28 mouse cellular contexts compared by ENCODE assay signal in genomic region chr2:74685059-74685603, GRCm38 (mm10). TPM values are rescaled to one million over a fixed set of nuclear protein-coding genes. Genes with fewer than 3 reads are reported as not detected.
A peak's percentile ranks its signal among the peaks of the same experiment; 100 is the strongest.
DNase-seq lines count a peak whose midpoint lies in the region; ATAC-seq and TF ChIP-seq lines count a peak whose summit lies in the region.
"Had no signal": no experiment of that assay in that cellular context is flagged by ENCODE, and none has a peak within 500 bp of the region (broad histone marks: within the 10 kb centered on the region; RNA-seq: fewer than 3 reads in every experiment).

No protein-coding gene starts in this region.

- no peak overlapping the region for H3K4me2 ChIP-seq in forebrain, embryonic 11.5 days (ENCODE audit: low read depth, low read length, severe bottlenecking)
- no peak overlapping the region for H3K4me2 ChIP-seq in forebrain, embryonic 14.5 days (ENCODE audit: low read length)
- peak overlapping the region; percentile 61 for H3K4me2 ChIP-seq in kidney, embryonic 16.5 days (replicated peaks; ENCODE audit: low read depth, low read length)
- peak overlapping the region; percentile 65 for H3K4me2 ChIP-seq in limb, embryonic 15.5 days
- H3K4me2 ChIP-seq in stomach, postnatal 0 days (replicated peaks; ENCODE audit: low read depth) = no peak overlapping the region
- H3K4me2 ChIP-seq: forebrain, embryonic 15.5 days; hindbrain, embryonic 12.5 days; lung, embryonic 15.5 days; midbrain, embryonic 12.5 days had no signal

- peak; percentile 37 for DNase-seq in forebrain, embryonic 11.5 days (ENCODE audit: low spot score)
- DNase-seq in forebrain, embryonic 14.5 days (ENCODE audit: low spot score) = no peak
- DNase-seq in kidney, postnatal 36 days = no peak
- peak; percentile 4 for DNase-seq in stomach, postnatal 0 days (ENCODE audit: low spot score)
- DNase-seq in gastrocnemius, postnatal 25 days = no peak
- no peak for DNase-seq in spleen, adult 12 weeks (ENCODE audit: low spot score)
- DNase-seq: adrenal gland, adult 8-10 months; cerebellum, adult 8-10 months; gastrocnemius, postnatal 14 days; kidney, postnatal 10 days; lung, postnatal 4 days; spleen, adult 18-20 months had no signal

- H3K27me3 ChIP-seq in forebrain, embryonic 11.5 days (ENCODE audit: control insufficient read depth, insufficient read depth, low read length) = peaks cover 96% of the 10 kb centered on the region
- peaks cover 94% of the 10 kb centered on the region for H3K27me3 ChIP-seq in forebrain, embryonic 14.5 days (replicated peaks; ENCODE audit: control insufficient read depth, insufficient read depth, low read length)
- H3K27me3 ChIP-seq in kidney, embryonic 16.5 days (ENCODE audit: insufficient read depth, low read length) = peaks cover 9% of the 10 kb centered on the region
- peaks cover 78% of the 10 kb centered on the region for H3K27me3 ChIP-seq in limb, embryonic 15.5 days
- H3K27me3 ChIP-seq in stomach, postnatal 0 days (ENCODE audit: control insufficient read depth, insufficient read depth, low read length) = peaks cover 51% of the 10 kb centered on the region

- H3K9ac ChIP-seq in forebrain, embryonic 11.5 days (ENCODE audit: low read length) = no peak overlapping the region
- H3K9ac ChIP-seq in forebrain, embryonic 14.5 days (ENCODE audit: low read length) = no peak overlapping the region
- H3K9ac ChIP-seq in kidney, embryonic 16.5 days (replicated peaks; ENCODE audit: low read length) = peak overlapping the region; percentile 55
- no peak overlapping the region for H3K9ac ChIP-seq in limb, embryonic 15.5 days
- H3K9ac ChIP-seq in stomach, postnatal 0 days (ENCODE audit: low read length) = no peak overlapping the region
- H3K9ac ChIP-seq: forebrain, embryonic 15.5 days; hindbrain, embryonic 12.5 days; liver, embryonic 14.5 days; lung, embryonic 15.5 days; midbrain, embryonic 12.5 days had no signal

- no peak overlapping the region for H3K4me3 ChIP-seq in forebrain, embryonic 11.5 days (ENCODE audit: low read depth, low read length)
- no peak overlapping the region for H3K4me3 ChIP-seq in forebrain, embryonic 14.5 days (ENCODE audit: low read depth, low read length)
- H3K4me3 ChIP-seq in kidney, embryonic 16.5 days (ENCODE audit: low read length) = peak overlapping the region; percentile 63
- H3K4me3 ChIP-seq in limb, embryonic 15.5 days = peak overlapping the region; percentile 60
- H3K4me3 ChIP-seq in stomach, postnatal 0 days (ENCODE audit: low read depth, low read length) = no peak overlapping the region
- H3K4me3 ChIP-seq: erythroblast, embryonic 14.5 days; forebrain, embryonic 15.5 days; hindbrain, embryonic 12.5 days; lung, embryonic 15.5 days; midbrain, embryonic 12.5 days had no signal

- H3K27ac ChIP-seq in forebrain, embryonic 11.5 days (ENCODE audit: low read depth, low read length) = no peak overlapping the region
- no peak overlapping the region for H3K27ac ChIP-seq in forebrain, embryonic 14.5 days (ENCODE audit: low read depth, low read length)
- peak overlapping the region; percentile 41 for H3K27ac ChIP-seq in kidney, embryonic 16.5 days (ENCODE audit: low read length)
- no peak overlapping the region; the same call in 1 of the 2 replicates for H3K27ac ChIP-seq in limb, embryonic 15.5 days
- H3K27ac ChIP-seq in stomach, postnatal 0 days (replicated peaks) = no peak overlapping the region
- H3K27ac ChIP-seq: forebrain, embryonic 15.5 days; hindbrain, embryonic 12.5 days; liver, embryonic 14.5 days; lung, embryonic 15.5 days; midbrain, embryonic 12.5 days had no signal

- no peak for TF ChIP-seq EP300 in stomach, postnatal 0 days (optimal IDR thresholded peaks at IDR 0.05)

- TF ChIP-seq CTCF in stomach, postnatal 0 days (IDR thresholded peaks at IDR 0.05; ENCODE audit: low read depth) = no peak

- 12% methylated on average over 4 of the region's 4 CpGs for WGBS in forebrain, embryonic 11.5 days
- 10% methylated on average over 4 of the region's 4 CpGs for WGBS in forebrain, embryonic 14.5 days
- 19% methylated on average over 4 of the region's 4 CpGs for WGBS in kidney, embryonic 16.5 days
- 32% methylated on average over 4 of the region's 4 CpGs for WGBS in limb, embryonic 15.5 days
- 10% methylated on average over 4 of the region's 4 CpGs for WGBS in stomach, postnatal 0 days

- no peak for ATAC-seq in forebrain, embryonic 11.5 days (replicated peaks; ENCODE audit: low FRiP score)
- no peak for ATAC-seq in forebrain, embryonic 14.5 days
- ATAC-seq in kidney, embryonic 16.5 days (ENCODE audit: low FRiP score, low TSS enrichment) = no peak
- ATAC-seq in limb, embryonic 15.5 days (ENCODE audit: insufficient number of reproducible peaks, low FRiP score, low TSS enrichment, low read depth) = no peak
- ATAC-seq in stomach, postnatal 0 days (ENCODE audit: low FRiP score, low TSS enrichment) = no peak
- ATAC-seq: forebrain, embryonic 15.5 days; inflammation-experienced regulatory T-cells, adult 6 months; Patski had no signal

- H3K36me3 ChIP-seq in forebrain, embryonic 11.5 days (ENCODE audit: control insufficient read depth, insufficient read depth, low read length) = no peaks in the 10 kb centered on the region
- no peaks in the 10 kb centered on the region for H3K36me3 ChIP-seq in forebrain, embryonic 14.5 days (ENCODE audit: control insufficient read depth, insufficient read depth, low read length)
- no peaks in the 10 kb centered on the region for H3K36me3 ChIP-seq in kidney, embryonic 16.5 days (ENCODE audit: insufficient read depth, low read length)
- no peaks in the 10 kb centered on the region for H3K36me3 ChIP-seq in limb, embryonic 15.5 days
- H3K36me3 ChIP-seq in stomach, postnatal 0 days (ENCODE audit: control insufficient read depth, insufficient read depth, low read length) = no peaks in the 10 kb centered on the region
- H3K36me3 ChIP-seq: forebrain, embryonic 15.5 days; hindbrain, embryonic 12.5 days; lung, embryonic 15.5 days; midbrain, embryonic 12.5 days had no signal

- H3K4me1 ChIP-seq in forebrain, embryonic 11.5 days (replicated peaks; ENCODE audit: control insufficient read depth, insufficient read depth, low read length) = peaks cover 5% of the 10 kb centered on the region; the same call in 1 of the 2 replicates
- no peaks in the 10 kb centered on the region for H3K4me1 ChIP-seq in forebrain, embryonic 14.5 days (ENCODE audit: control insufficient read depth, insufficient read depth, low read length)
- H3K4me1 ChIP-seq in kidney, embryonic 16.5 days (ENCODE audit: insufficient read depth, low read length) = 0 out of 2 replicates have a peak, but pooled peaks cover 3% of the 10 kb centered on the region
- peaks cover 21% of the 10 kb centered on the region for H3K4me1 ChIP-seq in limb, embryonic 15.5 days
- H3K4me1 ChIP-seq in stomach, postnatal 0 days (replicated peaks; ENCODE audit: control insufficient read depth, insufficient read depth) = no peaks in the 10 kb centered on the region

- H3K9me3 ChIP-seq in forebrain, embryonic 11.5 days (ENCODE audit: control insufficient read depth, low read length) = no peaks in the 10 kb centered on the region
- no peaks in the 10 kb centered on the region for H3K9me3 ChIP-seq in forebrain, embryonic 14.5 days (replicated peaks; ENCODE audit: control insufficient read depth, low read length)
- H3K9me3 ChIP-seq in kidney, embryonic 16.5 days (ENCODE audit: low read length) = no peaks in the 10 kb centered on the region
- H3K9me3 ChIP-seq in limb, embryonic 15.5 days = no peaks in the 10 kb centered on the region
- H3K9me3 ChIP-seq in stomach, postnatal 0 days (ENCODE audit: control insufficient read depth, low read length) = no peaks in the 10 kb centered on the region
- H3K9me3 ChIP-seq: forebrain, embryonic 15.5 days; hindbrain, embryonic 12.5 days; lung, embryonic 15.5 days; midbrain, embryonic 12.5 days had no signal

RNA-seq across cellular contexts. Expression of gene Hoxd11, which starts 5.8 kb away (rescaled TPM):
- polyA plus RNA-seq in forebrain, embryonic 11.5 days (2014; fragmentation: Nextera tagmentation; extraction: Ambion mirVana) = not detected in 2 replicates
- not detected in 2 replicates for polyA plus RNA-seq in forebrain, embryonic 14.5 days (2014; fragmentation: Nextera tagmentation; extraction: Ambion mirVana)
- 13.9 and 17.9 TPM in 2 replicates for polyA plus RNA-seq in kidney, embryonic 16.5 days (2015; fragmentation: Nextera tagmentation; extraction: Ambion mirVana)
- polyA plus RNA-seq in limb, embryonic 15.5 days (2015; fragmentation: Nextera tagmentation; extraction: Ambion mirVana) = 7.1 and 10.3 TPM in 2 replicates
- not detected in 2 replicates for polyA plus RNA-seq in stomach, postnatal 0 days (2015; fragmentation: Nextera tagmentation; extraction: Ambion mirVana)
- under 1 TPM in 1 of 2 experiments, not detected in 1; 0.26 TPM for total RNA-seq in gastrocnemius, postnatal 25 days (2021)
- total RNA-seq: adrenal gland, adult 8-10 months; left cerebral cortex, adult 18-20 months; left cerebral cortex, postnatal 36 days had no signal
- polyA plus RNA-seq: embryonic facial prominence, embryonic 11.5 days; erythroblast, embryonic 14.5 days; forebrain, embryonic 15.5 days; heart, postnatal 0 days; hindbrain, embryonic 12.5 days; lung, embryonic 15.5 days; midbrain, embryonic 12.5 days; Patski; stomach, embryonic 14.5 days; thymus, postnatal 0 days had no signal

RNA-seq across cellular contexts. Expression of gene Hoxd10, which starts 6.6 kb away (rescaled TPM):
- not detected in 2 replicates for polyA plus RNA-seq in forebrain, embryonic 11.5 days (2014; fragmentation: Nextera tagmentation; extraction: Ambion mirVana)
- not detected in 2 replicates for polyA plus RNA-seq in forebrain, embryonic 14.5 days (2014; fragmentation: Nextera tagmentation; extraction: Ambion mirVana)
- 33.5 and 38.5 TPM in 2 replicates for polyA plus RNA-seq in kidney, embryonic 16.5 days (2015; fragmentation: Nextera tagmentation; extraction: Ambion mirVana)
- 12.4 and 14.5 TPM in 2 replicates for polyA plus RNA-seq in limb, embryonic 15.5 days (2015; fragmentation: Nextera tagmentation; extraction: Ambion mirVana)
- polyA plus RNA-seq in stomach, postnatal 0 days (2015; fragmentation: Nextera tagmentation; extraction: Ambion mirVana) = 0.10 TPM in 1 of 2 replicates, not detected in the other
- total RNA-seq in gastrocnemius, postnatal 25 days (2021) = 1 to 10 TPM; 1.5 to 4.5 TPM
- total RNA-seq: adrenal gland, adult 8-10 months; left cerebral cortex, adult 18-20 months; left cerebral cortex, postnatal 36 days had no signal
- polyA plus RNA-seq: embryonic facial prominence, embryonic 11.5 days; erythroblast, embryonic 14.5 days; forebrain, embryonic 15.5 days; heart, postnatal 0 days; hindbrain, embryonic 12.5 days; inflammation-experienced regulatory T-cells, adult 6 months; midbrain, embryonic 12.5 days; stomach, embryonic 14.5 days had no signal

RNA-seq across cellular contexts. Expression of gene Hoxd12, which starts 10.3 kb away (rescaled TPM):
- polyA plus RNA-seq in forebrain, embryonic 11.5 days (2014; fragmentation: Nextera tagmentation; extraction: Ambion mirVana) = not detected in 2 replicates
- polyA plus RNA-seq in forebrain, embryonic 14.5 days (2014; fragmentation: Nextera tagmentation; extraction: Ambion mirVana) = not detected in 2 replicates
- 4.5 and 4.7 TPM in 2 replicates for polyA plus RNA-seq in kidney, embryonic 16.5 days (2015; fragmentation: Nextera tagmentation; extraction: Ambion mirVana)
- 27.0 and 30.6 TPM in 2 replicates for polyA plus RNA-seq in limb, embryonic 15.5 days (2015; fragmentation: Nextera tagmentation; extraction: Ambion mirVana)
- polyA plus RNA-seq in stomach, postnatal 0 days (2015; fragmentation: Nextera tagmentation; extraction: Ambion mirVana) = not detected in 2 replicates
- total RNA-seq in gastrocnemius, postnatal 25 days (2021) = not detected
- total RNA-seq: adrenal gland, adult 8-10 months; gastrocnemius, postnatal 14 days; left cerebral cortex, adult 18-20 months; left cerebral cortex, postnatal 36 days had no signal
- polyA plus RNA-seq: embryonic facial prominence, embryonic 11.5 days; erythroblast, embryonic 14.5 days; forebrain, embryonic 15.5 days; heart, postnatal 0 days; hindbrain, embryonic 12.5 days; inflammation-experienced regulatory T-cells, adult 6 months; lung, embryonic 15.5 days; midbrain, embryonic 12.5 days; Patski; stomach, embryonic 14.5 days; thymus, postnatal 0 days had no signal

RNA-seq across cellular contexts. Expression of gene Hoxd9, which starts 12.4 kb away (rescaled TPM):
- not detected in 2 replicates for polyA plus RNA-seq in forebrain, embryonic 11.5 days (2014; fragmentation: Nextera tagmentation; extraction: Ambion mirVana)
- not detected in 2 replicates for polyA plus RNA-seq in forebrain, embryonic 14.5 days (2014; fragmentation: Nextera tagmentation; extraction: Ambion mirVana)
- polyA plus RNA-seq in kidney, embryonic 16.5 days (2015; fragmentation: Nextera tagmentation; extraction: Ambion mirVana) = 38.2 and 38.4 TPM in 2 replicates
- polyA plus RNA-seq in limb, embryonic 15.5 days (2015; fragmentation: Nextera tagmentation; extraction: Ambion mirVana) = 7.1 TPM in 2 replicates
- polyA plus RNA-seq in stomach, postnatal 0 days (2015; fragmentation: Nextera tagmentation; extraction: Ambion mirVana) = 0.31 and 0.34 TPM in 2 replicates
- 10 to 100 TPM in 1 of 2 experiments, 1 to 10 TPM in 1; 5.7 to 14.7 TPM for total RNA-seq in gastrocnemius, postnatal 25 days (2021)
- total RNA-seq: left cerebral cortex, adult 18-20 months; left cerebral cortex, postnatal 36 days had no signal
- polyA plus RNA-seq: erythroblast, embryonic 14.5 days; forebrain, embryonic 15.5 days; hindbrain, embryonic 12.5 days; inflammation-experienced regulatory T-cells, adult 6 months; midbrain, embryonic 12.5 days had no signal

RNA-seq across cellular contexts. Expression of gene Hoxd13, which starts 17.0 kb away (rescaled TPM):
- polyA plus RNA-seq in forebrain, embryonic 11.5 days (2014; fragmentation: Nextera tagmentation; extraction: Ambion mirVana) = not detected in 2 replicates
- polyA plus RNA-seq in forebrain, embryonic 14.5 days (2014; fragmentation: Nextera tagmentation; extraction: Ambion mirVana) = not detected in 2 replicates
- 0.24 and 0.36 TPM in 2 replicates for polyA plus RNA-seq in kidney, embryonic 16.5 days (2015; fragmentation: Nextera tagmentation; extraction: Ambion mirVana)
- 20.8 and 32.3 TPM in 2 replicates for polyA plus RNA-seq in limb, embryonic 15.5 days (2015; fragmentation: Nextera tagmentation; extraction: Ambion mirVana)
- not detected in 2 replicates for polyA plus RNA-seq in stomach, postnatal 0 days (2015; fragmentation: Nextera tagmentation; extraction: Ambion mirVana)
- total RNA-seq in gastrocnemius, postnatal 25 days (2021) = not detected
- total RNA-seq: adrenal gland, adult 8-10 months; gastrocnemius, postnatal 14 days; left cerebral cortex, adult 18-20 months; left cerebral cortex, postnatal 36 days had no signal
- polyA plus RNA-seq: embryonic facial prominence, embryonic 11.5 days; erythroblast, embryonic 14.5 days; forebrain, embryonic 15.5 days; heart, postnatal 0 days; hindbrain, embryonic 12.5 days; inflammation-experienced regulatory T-cells, adult 6 months; lung, embryonic 15.5 days; midbrain, embryonic 12.5 days; Patski; stomach, embryonic 14.5 days; thymus, postnatal 0 days had no signal

Comparison
In these comparisons a context has a peak if more than half of its experiments do, and no peak if none do; other contexts are left out.
1. DNase-seq: peak in forebrain, embryonic 11.5 days (single experiment) and stomach, postnatal 0 days (single experiment); none in forebrain, embryonic 14.5 days (single experiment), kidney, postnatal 36 days (0 of 2), gastrocnemius, postnatal 25 days (single experiment) and spleen, adult 12 weeks (single experiment).
2. H3K4me2 ChIP-seq: peak in kidney, embryonic 16.5 days (single experiment) and limb, embryonic 15.5 days (single experiment); none in forebrain, embryonic 11.5 days (single experiment), forebrain, embryonic 14.5 days (single experiment) and stomach, postnatal 0 days (single experiment).
3. H3K4me3 ChIP-seq: peak in kidney, embryonic 16.5 days (single experiment) and limb, embryonic 15.5 days (single experiment); none in forebrain, embryonic 11.5 days (single experiment), forebrain, embryonic 14.5 days (single experiment) and stomach, postnatal 0 days (single experiment).
4. RNA of gene Hoxd10, which starts 6.6 kb away (polyA plus RNA-seq): 33.5 to 38.5 TPM in kidney, embryonic 16.5 days and 12.4 to 14.5 TPM in limb, embryonic 15.5 days; 0.10 TPM in stomach, postnatal 0 days, not detected in forebrain, embryonic 11.5 days and not detected in forebrain, embryonic 14.5 days; every median in the first group is over 10 times any median in the second.